31 mouse cellular contexts compared by ENCODE assay signal in genomic region chr13:30050745-30051508, GRCm38 (mm10).
DNase-seq lines count a peak whose midpoint lies in the region; ATAC-seq and TF ChIP-seq lines count a peak whose summit lies in the region.
"Had no signal": no experiment of that assay in that cellular context is flagged by ENCODE, and none has a peak within 500 bp of the region (broad histone marks: within the 10 kb centered on the region; RNA-seq: fewer than 3 reads in every experiment).

No protein-coding gene starts in this region.

- no peak overlapping the region for H3K27ac ChIP-seq in forebrain, embryonic 16.5 days (ENCODE audit: low read length)
- H3K27ac ChIP-seq in forebrain, embryonic 15.5 days (replicated peaks), result no peak overlapping the region
- no peak overlapping the region for H3K27ac ChIP-seq in liver, adult 2 months (replicated peaks; ENCODE audit: insufficient read depth, low read depth, low read length)
- no peak overlapping the region for H3K27ac ChIP-seq in liver, embryonic 12.5 days
- H3K27ac ChIP-seq: embryonic facial prominence, embryonic 10.5 days; embryonic facial prominence, embryonic 15.5 days; forebrain, embryonic 12.5 days; heart, embryonic 10.5 days; heart, embryonic 15.5 days; hindbrain, embryonic 12.5 days; limb, embryonic 13.5 days; liver, embryonic 13.5 days; midbrain, embryonic 15.5 days had no signal

- intact Hi-C loops in left cerebral cortex, postnatal 10 days (cut with DNase I), result no loop called here

- TF ChIP-seq POLR2A in liver, adult 2 months (IDR thresholded peaks at IDR 0.05; ENCODE audit: extremely low read depth, insufficient read depth, low read length), result no peak

- no peak for TF ChIP-seq CTCF in liver, adult 2 months (IDR thresholded peaks at IDR 0.05; ENCODE audit: low read depth, low read length)

- 0 out of 2 replicates have a peak, but pooled peaks have one; percentile 10 for ATAC-seq in forebrain, embryonic 16.5 days
- ATAC-seq in forebrain, embryonic 15.5 days (replicated peaks), result no peak
- no peak for ATAC-seq in liver, embryonic 12.5 days
- ATAC-seq: intestine, embryonic 16.5 days; midbrain, embryonic 15.5 days had no signal

- no peaks in the 10 kb centered on the region for H3K36me3 ChIP-seq in forebrain, embryonic 16.5 days (ENCODE audit: control insufficient read depth, insufficient read depth)
- no peaks in the 10 kb centered on the region for H3K36me3 ChIP-seq in forebrain, embryonic 15.5 days
- H3K36me3 ChIP-seq in liver, adult 2 months (ENCODE audit: control insufficient read depth, insufficient read depth, low read length), result no peaks in the 10 kb centered on the region
- H3K36me3 ChIP-seq in liver, embryonic 12.5 days, result no peaks in the 10 kb centered on the region
- H3K36me3 ChIP-seq: embryonic facial prominence, embryonic 10.5 days; embryonic facial prominence, embryonic 15.5 days; forebrain, embryonic 12.5 days; G1E; heart, embryonic 10.5 days; heart, embryonic 15.5 days; hindbrain, embryonic 12.5 days; limb, embryonic 13.5 days; liver, embryonic 13.5 days; midbrain, embryonic 15.5 days had no signal

- no peak overlapping the region for H3K4me2 ChIP-seq in forebrain, embryonic 16.5 days (ENCODE audit: low read length)
- no peak overlapping the region for H3K4me2 ChIP-seq in forebrain, embryonic 15.5 days (replicated peaks)
- no peak overlapping the region for H3K4me2 ChIP-seq in liver, embryonic 12.5 days
- H3K4me2 ChIP-seq: embryonic facial prominence, embryonic 15.5 days; forebrain, embryonic 12.5 days; heart, embryonic 15.5 days; hindbrain, embryonic 12.5 days; limb, embryonic 13.5 days; liver, embryonic 13.5 days; midbrain, embryonic 15.5 days had no signal

- no peaks in the 10 kb centered on the region for H3K27me3 ChIP-seq in forebrain, embryonic 16.5 days (replicated peaks; ENCODE audit: control insufficient read depth, insufficient read depth, low read length)
- no peaks in the 10 kb centered on the region for H3K27me3 ChIP-seq in forebrain, embryonic 15.5 days
- no peaks in the 10 kb centered on the region for H3K27me3 ChIP-seq in liver, adult 2 months (ENCODE audit: control insufficient read depth, insufficient read depth, low read length)
- H3K27me3 ChIP-seq in liver, embryonic 12.5 days (replicated peaks), result no peaks in the 10 kb centered on the region
- H3K27me3 ChIP-seq: embryonic facial prominence, embryonic 15.5 days; forebrain, embryonic 12.5 days; heart, embryonic 15.5 days; hindbrain, embryonic 12.5 days; limb, embryonic 13.5 days; liver, embryonic 13.5 days; midbrain, embryonic 15.5 days had no signal

- 78% methylated on average over 9 of the region's 9 CpGs for WGBS in forebrain, embryonic 16.5 days
- WGBS in forebrain, embryonic 15.5 days, result 81% methylated on average over 9 of the region's 9 CpGs
- 66% methylated on average over 9 of the region's 9 CpGs for WGBS in liver, adult 2 months
- 56% methylated on average over 9 of the region's 9 CpGs for WGBS in liver, embryonic 12.5 days (ENCODE audit: insufficient replicate concordance)

- H3K4me1 ChIP-seq in forebrain, embryonic 16.5 days (replicated peaks; ENCODE audit: control insufficient read depth, insufficient read depth, low read length), result no peaks in the 10 kb centered on the region
- no peaks in the 10 kb centered on the region for H3K4me1 ChIP-seq in forebrain, embryonic 15.5 days
- H3K4me1 ChIP-seq in liver, adult 2 months (ENCODE audit: control insufficient read depth, insufficient read depth, low read length), result no peaks in the 10 kb centered on the region
- no peaks in the 10 kb centered on the region for H3K4me1 ChIP-seq in liver, embryonic 12.5 days
- H3K4me1 ChIP-seq: embryonic facial prominence, embryonic 15.5 days; forebrain, embryonic 12.5 days; heart, embryonic 15.5 days; hindbrain, embryonic 12.5 days; liver, embryonic 13.5 days; midbrain, embryonic 15.5 days had no signal

- H3K9me3 ChIP-seq in forebrain, embryonic 16.5 days (ENCODE audit: control insufficient read depth, low read length), result no peaks in the 10 kb centered on the region
- H3K9me3 ChIP-seq in forebrain, embryonic 15.5 days, result no peaks in the 10 kb centered on the region
- H3K9me3 ChIP-seq in liver, embryonic 12.5 days (replicated peaks), result no peaks in the 10 kb centered on the region
- H3K9me3 ChIP-seq: embryonic facial prominence, embryonic 10.5 days; embryonic facial prominence, embryonic 15.5 days; forebrain, embryonic 12.5 days; G1E; heart, embryonic 10.5 days; heart, embryonic 15.5 days; hindbrain, embryonic 12.5 days; limb, embryonic 13.5 days; liver, embryonic 13.5 days; midbrain, embryonic 15.5 days had no signal

- no peaks in the 10 kb centered on the region for H3K79me2 ChIP-seq in liver, adult 2 months (ENCODE audit: control insufficient read depth, insufficient read depth, low read length)

- H3K4me3 ChIP-seq in forebrain, embryonic 16.5 days (replicated peaks; ENCODE audit: low read length), result no peak overlapping the region
- H3K4me3 ChIP-seq in forebrain, embryonic 15.5 days, result no peak overlapping the region
- no peak overlapping the region for H3K4me3 ChIP-seq in liver, adult 2 months (ENCODE audit: insufficient read depth, low read depth, low read length)
- no peak overlapping the region for H3K4me3 ChIP-seq in liver, embryonic 12.5 days
- H3K4me3 ChIP-seq: embryonic facial prominence, embryonic 10.5 days; embryonic facial prominence, embryonic 15.5 days; forebrain, embryonic 12.5 days; heart, embryonic 10.5 days; heart, embryonic 15.5 days; hindbrain, embryonic 12.5 days; limb, embryonic 13.5 days; liver, embryonic 13.5 days; megakaryocyte, embryonic 14.5 days; midbrain, embryonic 15.5 days had no signal

- H3K9ac ChIP-seq in forebrain, embryonic 16.5 days (replicated peaks; ENCODE audit: low read depth, low read length), result no peak overlapping the region
- H3K9ac ChIP-seq in forebrain, embryonic 15.5 days (replicated peaks), result no peak overlapping the region
- no peak overlapping the region for H3K9ac ChIP-seq in liver, adult 2 months (ENCODE audit: low read depth, low read length)
- H3K9ac ChIP-seq in liver, embryonic 12.5 days, result no peak overlapping the region
- H3K9ac ChIP-seq: embryonic facial prominence, embryonic 15.5 days; forebrain, embryonic 12.5 days; heart, embryonic 15.5 days; hindbrain, embryonic 12.5 days; limb, embryonic 13.5 days; liver, embryonic 13.5 days; midbrain, embryonic 15.5 days had no signal

- peak; percentile 1 for DNase-seq in liver, adult 2 months (ENCODE audit: extremely low read depth, low read depth, low spot score)
- DNase-seq in brain, adult 2 months (ENCODE audit: low read depth, low spot score), result peak; percentile 17
- peak; percentile 16 for DNase-seq in lung, postnatal 14 days
- no peak for DNase-seq in left cerebral cortex, postnatal 10 days (ENCODE audit: extremely low spot score in 1 of 2, low spot score in 2 of 2)
- DNase-seq in ovary, adult 18-20 months (ENCODE audit: low spot score), result no peak
- DNase-seq: adrenal gland, postnatal 10 days; cerebellum, adult 11 months; cerebellum, adult 9-11 months; gastrocnemius, postnatal 10 days; heart, postnatal 36 days; kidney, adult 8-10 months; kidney, postnatal 10 days; layer of hippocampus, adult 9-11 months; liver, embryonic 13.5 days; right cerebral cortex, adult 18-20 months; spleen, adult 18-20 months; thymus, postnatal 14 days had no signal

Comparison
In these comparisons a context has a peak if more than half of its experiments do, and no peak if none do; other contexts are left out.
1. DNase-seq: peak in liver, adult 2 months (single experiment), brain, adult 2 months (single experiment) and lung, postnatal 14 days (single experiment); none in left cerebral cortex, postnatal 10 days (0 of 2) and ovary, adult 18-20 months (single experiment).